Mouse (Mus musculus) granulocyte monocyte progenitor cell, adult 5-6 weeks (primary cell): Measurements from ENCODE around the gene Krt12. TPM values are rescaled to one million over a fixed set of nuclear protein-coding genes. Genes with fewer than 3 reads are reported as not detected.
A peak's percentile ranks its signal among the peaks of the same experiment; 100 is the strongest.

Source experiments
- ATAC-seq: replicated peaks from 2 replicates; pipeline ENCODE4 v1.8.0; 2016; ENCODE audit warnings: mild to moderate bottlenecking, moderate TSS enrichment, inconsistent platforms; ENCODE audit not compliant: poor library complexity, severe bottlenecking
- total RNA-seq, 2 experiments: library from RNA; stranded (forward) in 1 of 2; stranded (reverse) in 1 of 2; fragments of 200-712, 200-1000 nt in 1 of 2; fragments of >200 nt in 1 of 2; fragmentation: Nextera tagmentation in 1 of 2; gene quantifications; 2 replicates each; pipeline ENCODE4 v1.2.3; 2014 to 2017

Gene Krt12
- total RNA-seq, 2 experiments from 2014 or later = not detected

DNA sequence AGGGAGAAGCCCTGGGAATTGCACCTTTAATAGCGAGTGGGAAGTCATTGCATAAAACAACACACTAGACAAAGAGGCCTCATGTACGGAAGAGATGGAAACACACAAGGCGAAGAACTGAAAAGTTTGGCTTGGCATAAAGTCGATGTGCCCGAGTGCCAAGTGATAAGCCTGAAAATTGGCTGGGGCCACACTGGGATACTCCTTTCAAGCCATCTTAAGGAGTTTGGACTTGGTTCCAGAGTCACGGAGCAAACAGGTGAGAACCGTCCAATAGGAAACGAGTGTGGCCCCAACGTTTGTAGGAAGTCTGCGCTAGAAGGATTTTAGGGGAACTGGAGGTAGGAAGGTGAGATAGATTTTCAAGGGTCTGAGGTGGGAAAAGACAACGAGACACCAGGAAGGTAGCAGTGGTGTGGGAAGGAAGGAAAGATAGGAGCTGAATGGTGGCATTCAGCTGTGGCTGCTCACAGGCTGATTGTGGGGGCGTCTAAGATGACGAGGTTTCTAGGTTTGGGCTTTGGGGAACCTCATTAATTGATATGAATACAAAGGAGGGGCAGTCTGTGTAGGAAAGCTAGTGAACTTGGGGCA lies 22.0 kb downstream of the Krt12 start:
- ATAC-seq = no peak

- no peak for ATAC-seq
Observed at GRCm38 (mm10) chr11:99398832-99399231, 23.2 kb downstream of the Krt12 start.

GRCm38 (mm10) chr11:99398084-99398483 lies 24.0 kb downstream of the Krt12 start:
- ATAC-seq = no peak

GRCm38 (mm10) chr11:99396661-99397060 lies 25.4 kb downstream of the Krt12 start:
- no peak for ATAC-seq

- no peak for ATAC-seq
Observed at GRCm38 (mm10) chr11:99396034-99396433, 26.0 kb downstream of the Krt12 start.

DNA sequence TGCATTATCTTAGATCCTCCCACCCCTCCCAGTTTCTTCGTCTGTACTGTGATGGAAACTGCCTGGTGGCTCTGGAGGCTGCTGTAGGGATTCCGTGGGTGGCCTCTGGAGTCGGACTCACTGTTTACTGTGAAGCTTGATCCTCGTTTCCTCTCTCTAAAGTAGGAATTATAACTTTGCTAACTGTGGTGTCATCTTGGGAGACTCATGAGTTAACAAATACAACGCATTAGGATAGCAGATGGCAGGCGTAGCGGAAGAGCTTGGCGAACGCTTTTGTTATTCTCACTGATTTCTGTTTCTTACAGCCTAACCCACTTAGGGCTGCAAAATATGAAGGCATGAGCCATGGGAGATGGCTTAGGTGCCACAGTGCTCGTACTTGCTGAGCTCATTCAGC lies 29.6 kb downstream of the Krt12 start:
- ATAC-seq = no peak

DNA sequence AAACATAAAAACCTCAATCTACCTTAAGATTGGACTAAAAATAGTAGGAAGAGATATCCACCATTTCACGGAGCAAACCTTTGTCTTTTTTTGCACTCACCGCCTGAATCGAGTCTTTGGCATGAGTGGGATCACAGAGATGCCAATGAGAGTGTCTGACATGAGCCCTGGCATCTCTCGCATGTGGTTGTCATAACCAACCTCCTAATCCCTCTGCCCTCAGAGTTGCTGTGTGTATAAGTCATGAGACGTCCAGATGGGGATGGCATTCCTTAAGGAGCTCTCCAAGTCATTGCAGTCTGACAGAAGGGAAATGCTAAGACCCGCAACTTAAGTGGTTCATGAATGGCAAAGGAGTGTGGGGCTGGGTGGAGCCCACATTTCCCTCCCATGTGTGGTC lies 30.7 kb downstream of the Krt12 start:
- no peak for ATAC-seq

GRCm38 (mm10) chr11:99390866-99391265 lies 31.2 kb downstream of the Krt12 start:
- ATAC-seq = no peak

- no peak for ATAC-seq
Observed at GRCm38 (mm10) chr11:99389264-99389663, 32.8 kb downstream of the Krt12 start, which contains the start of gene Krt10. Gene Krt10 (minus strand): TSS chr11:99389364.

DNA sequence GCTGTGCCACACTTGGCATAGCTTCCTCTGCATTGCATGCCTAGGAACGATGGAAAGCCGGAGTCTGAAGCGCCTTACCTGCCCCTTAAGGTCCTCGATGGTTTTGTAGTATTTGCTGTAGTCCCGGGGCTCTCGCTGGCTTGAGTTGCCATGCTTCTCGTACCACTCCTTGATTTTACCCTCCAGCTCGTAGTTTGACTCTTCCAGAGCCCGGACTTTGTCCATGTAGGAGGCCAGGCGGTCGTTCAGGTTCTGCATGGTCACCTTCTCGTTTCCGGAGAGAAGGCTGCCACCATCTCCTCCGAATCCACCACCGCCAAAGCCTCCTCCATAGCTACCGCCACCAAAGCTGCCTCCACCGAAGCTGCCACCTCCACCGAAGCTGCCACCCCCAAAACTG lies 33.4 kb downstream of the Krt12 start:
- no peak for ATAC-seq

- peak; percentile 99 for ATAC-seq
Observed at GRCm38 (mm10) chr11:99385813-99386721, 36.0 kb downstream of the Krt12 start.

DNA sequence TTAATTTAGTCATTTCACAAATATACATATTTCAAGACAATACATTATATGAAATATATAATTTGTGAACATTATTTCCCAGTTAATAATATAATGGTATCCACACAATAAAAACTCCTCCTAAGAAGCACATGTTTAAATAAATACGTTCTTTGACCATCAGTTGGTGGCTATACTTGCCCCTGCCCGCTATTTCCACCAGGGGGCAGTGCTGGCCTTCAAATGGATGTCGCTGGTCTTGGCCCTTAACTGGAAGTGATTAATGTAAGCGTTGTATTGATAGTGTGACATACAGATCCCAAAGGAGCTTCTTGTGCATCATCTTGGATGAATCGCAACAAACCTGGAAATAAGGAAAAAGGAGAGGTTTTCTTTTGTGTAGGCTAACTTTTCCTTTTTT lies 42.5 kb downstream of the Krt12 start:
- ATAC-seq = peak; percentile 82

DNA sequence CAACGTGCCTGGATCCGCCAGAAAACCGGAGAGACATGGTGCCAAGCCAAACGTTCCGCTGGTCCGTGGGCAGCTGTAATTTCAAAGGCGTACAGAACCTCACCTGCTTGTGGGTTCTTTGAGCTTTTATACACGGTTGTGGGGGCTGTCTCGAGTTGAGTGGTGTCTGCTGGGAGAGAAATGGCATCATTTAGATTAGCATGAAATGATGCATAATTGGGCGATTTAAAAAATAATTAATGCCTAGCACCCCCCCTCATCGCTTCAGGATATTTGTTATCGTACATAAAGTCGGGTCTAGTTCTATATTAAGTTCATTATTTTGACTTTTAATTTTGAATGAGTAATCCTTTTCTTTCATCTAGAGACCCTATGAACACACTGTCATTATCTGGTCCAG lies 47.3 kb downstream of the Krt12 start, which contains the start of gene Krt28:
Krt28 (minus strand) TSS at position 101 of the 400 bp plus-strand sequence.
- ATAC-seq = no peak

GRCm38 (mm10) chr11:99369853-99370451 lies 52.1 kb downstream of the Krt12 start:
- peak; percentile 86 for ATAC-seq

GRCm38 (mm10) chr11:99369229-99369628 lies 52.8 kb downstream of the Krt12 start:
- no peak for ATAC-seq

GRCm38 (mm10) chr11:99366791-99367190 lies 55.3 kb downstream of the Krt12 start:
- ATAC-seq = 0 out of 2 replicates have a peak, but pooled peaks have one; percentile 25

Other genes with a start within 250 kb of the Krt12 start
- 91.7 and 118 TPM in 2 replicates for gene Smarce1, start 191.2 kb downstream of the Krt12 start, total RNA-seq (2014; fragmentation: Nextera tagmentation)
- 256 and 293 TPM in 2 replicates for gene Smarce1, start 191.2 kb downstream of the Krt12 start, total RNA-seq (2017)
- gene Krt222, start 178.2 kb downstream of the Krt12 start, total RNA-seq (2014; fragmentation: Nextera tagmentation) = not detected in 2 replicates
- gene Krt222, start 178.2 kb downstream of the Krt12 start, total RNA-seq (2017) = not detected in 2 replicates
- gene Krt24, start 137.0 kb downstream of the Krt12 start, total RNA-seq (2014; fragmentation: Nextera tagmentation) = not detected in 2 replicates
- gene Krt24, start 137.0 kb downstream of the Krt12 start, total RNA-seq (2017) = not detected in 2 replicates
- not detected in 2 replicates for gene Krt25, start 99.3 kb downstream of the Krt12 start, total RNA-seq (2014; fragmentation: Nextera tagmentation)
- gene Krt25, start 99.3 kb downstream of the Krt12 start, total RNA-seq (2017) = not detected in 2 replicates
- gene Krt26, start 84.3 kb downstream of the Krt12 start, total RNA-seq (2014; fragmentation: Nextera tagmentation) = not detected in 2 replicates
- not detected in 2 replicates for gene Krt26, start 84.3 kb downstream of the Krt12 start, total RNA-seq (2017)
- gene Krt27, start 71.2 kb downstream of the Krt12 start, total RNA-seq (2014; fragmentation: Nextera tagmentation) = not detected in 2 replicates
- gene Krt27, start 71.2 kb downstream of the Krt12 start, total RNA-seq (2017) = not detected in 2 replicates
- gene Krt28, start 47.4 kb downstream of the Krt12 start, total RNA-seq (2014; fragmentation: Nextera tagmentation) = not detected in 2 replicates
- gene Krt28, start 47.4 kb downstream of the Krt12 start, total RNA-seq (2017) = not detected in 2 replicates
- gene Krt10, start 32.9 kb downstream of the Krt12 start, total RNA-seq (2014; fragmentation: Nextera tagmentation) = 1.7 and 7.5 TPM in 2 replicates
- 0.39 TPM in 1 of 2 replicates, not detected in the other for gene Krt10, start 32.9 kb downstream of the Krt12 start, total RNA-seq (2017)
- gene Krt20, start 15.9 kb upstream of the Krt12 start, total RNA-seq (2014; fragmentation: Nextera tagmentation) = not detected in 2 replicates
- gene Krt20, start 15.9 kb upstream of the Krt12 start, total RNA-seq (2017) = not detected in 2 replicates
- not detected in 2 replicates for gene Krt23, start 70.9 kb upstream of the Krt12 start, total RNA-seq (2014; fragmentation: Nextera tagmentation)
- not detected in 2 replicates for gene Krt23, start 70.9 kb upstream of the Krt12 start, total RNA-seq (2017)
- gene Krt39, start 99.1 kb upstream of the Krt12 start, total RNA-seq (2014; fragmentation: Nextera tagmentation) = not detected in 2 replicates
- gene Krt39, start 99.1 kb upstream of the Krt12 start, total RNA-seq (2017) = not detected in 2 replicates
- gene Krt40, start 120.9 kb upstream of the Krt12 start, total RNA-seq (2014; fragmentation: Nextera tagmentation) = not detected in 2 replicates
- not detected in 2 replicates for gene Krt40, start 120.9 kb upstream of the Krt12 start, total RNA-seq (2017)
- gene Krtap3-3, start 128.6 kb upstream of the Krt12 start, total RNA-seq (2014; fragmentation: Nextera tagmentation) = not detected in 2 replicates
- not detected in 2 replicates for gene Krtap3-3, start 128.6 kb upstream of the Krt12 start, total RNA-seq (2017)
- not detected in 2 replicates for gene Krtap3-2, start 134.6 kb upstream of the Krt12 start, total RNA-seq (2014; fragmentation: Nextera tagmentation)
- gene Krtap3-2, start 134.6 kb upstream of the Krt12 start, total RNA-seq (2017) = not detected in 2 replicates
- not detected in 2 replicates for gene Gm11939, start 137.2 kb upstream of the Krt12 start, total RNA-seq (2014; fragmentation: Nextera tagmentation)
- gene Gm11939, start 137.2 kb upstream of the Krt12 start, total RNA-seq (2017) = not detected in 2 replicates
- gene Krtap3-1, start 144.4 kb upstream of the Krt12 start, total RNA-seq (2014; fragmentation: Nextera tagmentation) = not detected in 2 replicates
- not detected in 2 replicates for gene Krtap3-1, start 144.4 kb upstream of the Krt12 start, total RNA-seq (2017)
- not detected in 2 replicates for gene Krtap1-5, start 158.8 kb upstream of the Krt12 start, total RNA-seq (2014; fragmentation: Nextera tagmentation)
- not detected in 2 replicates for gene Krtap1-5, start 158.8 kb upstream of the Krt12 start, total RNA-seq (2017)
- not detected in 2 replicates for gene Krtap1-4, start 161.4 kb upstream of the Krt12 start, total RNA-seq (2014; fragmentation: Nextera tagmentation)
- not detected in 2 replicates for gene Krtap1-4, start 161.4 kb upstream of the Krt12 start, total RNA-seq (2017)
- not detected in 2 replicates for gene Krtap1-3, start 169.1 kb upstream of the Krt12 start, total RNA-seq (2014; fragmentation: Nextera tagmentation)
- gene Krtap1-3, start 169.1 kb upstream of the Krt12 start, total RNA-seq (2017) = not detected in 2 replicates
- not detected in 2 replicates for gene Krtap9-3, start 175.8 kb upstream of the Krt12 start, total RNA-seq (2014; fragmentation: Nextera tagmentation)
- not detected in 2 replicates for gene Krtap9-3, start 175.8 kb upstream of the Krt12 start, total RNA-seq (2017)
- not detected in 2 replicates for gene Gm11938, start 181.0 kb upstream of the Krt12 start, total RNA-seq (2014; fragmentation: Nextera tagmentation)
- not detected in 2 replicates for gene Gm11938, start 181.0 kb upstream of the Krt12 start, total RNA-seq (2017)
- not detected in 2 replicates for gene Gm11937, start 187.9 kb upstream of the Krt12 start, total RNA-seq (2014; fragmentation: Nextera tagmentation)
- not detected in 2 replicates for gene Gm11937, start 187.9 kb upstream of the Krt12 start, total RNA-seq (2017)
- gene Krtap2-4, start 192.6 kb upstream of the Krt12 start, total RNA-seq (2014; fragmentation: Nextera tagmentation) = not detected in 2 replicates
- gene Krtap2-4, start 192.6 kb upstream of the Krt12 start, total RNA-seq (2017) = not detected in 2 replicates
- not detected in 2 replicates for gene Gm11562, start 198.2 kb upstream of the Krt12 start, total RNA-seq (2014; fragmentation: Nextera tagmentation)
- gene Gm11562, start 198.2 kb upstream of the Krt12 start, total RNA-seq (2017) = not detected in 2 replicates
- gene Krtap4-1, start 206.0 kb upstream of the Krt12 start, total RNA-seq (2014; fragmentation: Nextera tagmentation) = not detected in 2 replicates
- not detected in 2 replicates for gene Krtap4-1, start 206.0 kb upstream of the Krt12 start, total RNA-seq (2017)
- not detected in 2 replicates for gene Krtap4-2, start 212.8 kb upstream of the Krt12 start, total RNA-seq (2014; fragmentation: Nextera tagmentation)
- not detected in 2 replicates for gene Krtap4-2, start 212.8 kb upstream of the Krt12 start, total RNA-seq (2017)
- gene Krtap4-7, start 221.8 kb upstream of the Krt12 start, total RNA-seq (2014; fragmentation: Nextera tagmentation) = not detected in 2 replicates
- not detected in 2 replicates for gene Krtap4-7, start 221.8 kb upstream of the Krt12 start, total RNA-seq (2017)
- not detected in 2 replicates for gene Gm11555, start 228.0 kb upstream of the Krt12 start, total RNA-seq (2014; fragmentation: Nextera tagmentation)
- not detected in 2 replicates for gene Gm11555, start 228.0 kb upstream of the Krt12 start, total RNA-seq (2017)
- gene Gm11563, start 236.7 kb upstream of the Krt12 start, total RNA-seq (2014; fragmentation: Nextera tagmentation) = not detected in 2 replicates
- not detected in 2 replicates for gene Gm11563, start 236.7 kb upstream of the Krt12 start, total RNA-seq (2017)
- gene Krtap4-6, start 243.7 kb upstream of the Krt12 start, total RNA-seq (2014; fragmentation: Nextera tagmentation) = not detected in 2 replicates
- not detected in 2 replicates for gene Krtap4-6, start 243.7 kb upstream of the Krt12 start, total RNA-seq (2017)